Mouse (Mus musculus) CH12.LX (cell line): ENCODE measurements around the gene Pde4b.
"Not testable (repeated sequence)": the region's sequence is repeated elsewhere in the genome, so short reads cannot be mapped to it uniquely, and the experiment has no call there.

ENCODE experiments used
- E2F4 ChIP-seq: IDR thresholded peaks from 2 replicates; pipeline ENCODE4 v1.6.1; 2011; ENCODE audit warnings: low read depth, low read length, improper control_type of control experiment; ENCODE audit not compliant: insufficient replicate concordance
- ELF1 ChIP-seq: IDR thresholded peaks from 2 replicates; pipeline ENCODE4 v1.6.1; 2014; ENCODE audit warnings: low read depth, mild to moderate bottlenecking, inconsistent platforms, low read length, improper control_type of control experiment
- ETS1 ChIP-seq: conservative IDR thresholded peaks from 2 replicates; pipeline ENCODE4 v1.6.1; 2012; ENCODE audit warnings: low read depth, mild to moderate bottlenecking, inconsistent platforms, low read length, improper control_type of control experiment, moderate library complexity
- GABPA ChIP-seq: IDR thresholded peaks from 2 replicates; pipeline ENCODE4 v1.6.1; 2012; ENCODE audit warnings: low read depth, low read length, improper control_type of control experiment, inconsistent platforms; ENCODE audit not compliant: insufficient replicate concordance
- HCFC1 ChIP-seq: IDR thresholded peaks from 2 replicates; pipeline ENCODE4 v1.6.1; 2012; ENCODE audit warnings: low read depth, mild to moderate bottlenecking, inconsistent platforms, low read length, improper control_type of control experiment
- MAFK ChIP-seq: IDR thresholded peaks from 2 replicates; pipeline ENCODE4 v1.6.1; 2011; ENCODE audit warnings: low read length, improper control_type of control experiment; ENCODE audit not compliant: insufficient replicate concordance
- POLR2A ChIP-seq: IDR thresholded peaks from 2 replicates; pipeline ENCODE4 v1.6.1; 2011; ENCODE audit warnings: low read depth, mild to moderate bottlenecking, improper control_type of control experiment, low read length
- TCF12 ChIP-seq: IDR thresholded peaks from 2 replicates; pipeline ENCODE4 v1.6.1; 2014; ENCODE audit warnings: low read depth, mild to moderate bottlenecking, inconsistent platforms, low read length, improper control_type of control experiment
- ZKSCAN1 ChIP-seq: IDR thresholded peaks from 2 replicates; pipeline ENCODE4 v1.6.1; 2012; ENCODE audit warnings: low read depth, inconsistent platforms, low read length, improper control_type of control experiment, borderline replicate concordance

- TF ChIP-seq ZKSCAN1, POLR2A, MAFK, ETS1, E2F4, HCFC1, GABPA, TCF12, ELF1: not testable (repeated sequence)
Measured at GRCm38 (mm10) chr4:102494203-102494602, 406.9 kb downstream of the Pde4b start.
